Mouse (Mus musculus): ENCODE measurements around the gene Neurl4.

GRCm38 (mm10) chr11:69877878-69878277 lies 23.0 kb upstream of the Neurl4 start, which contains the start of gene Tmem95:
- TF ChIP-seq CTCF (IDR thresholded peaks at IDR 0.05; ENCODE audit: low read depth): no peak
- TF ChIP-seq EP300 (IDR thresholded peaks at IDR 0.05; ENCODE audit: low read depth): no peak

Data from liver, embryonic 14.5 days (tissue).